Mouse (Mus musculus) thymus, adult 2 months (tissue): ENCODE results near the gene Abcc1. TPM values are rescaled to one million over a fixed set of nuclear protein-coding genes. Genes with fewer than 3 reads are reported as not detected.

Source experiments
- DNase-seq: peaks from one replicate; pipeline ENCODE4 v3.0.0; 2021
- H3K27ac ChIP-seq: fragments of 200-500 bp; 2 replicates; pipeline ENCODE4 v1.5.1; 2012; ENCODE audit warnings: low read length, control low read depth; ENCODE audit not compliant: control insufficient read depth, insufficient read depth
- H3K27me3 ChIP-seq: fragments of 200-500 bp; 2 replicates; pipeline ENCODE4 v1.6.1; 2012; ENCODE audit warnings: mild to moderate bottlenecking, low read length, moderate library complexity, mixed read lengths; ENCODE audit not compliant: control insufficient read depth, insufficient read depth
- H3K36me3 ChIP-seq: fragments of 200-500 bp; 2 replicates; pipeline ENCODE4 v1.6.1; 2012; ENCODE audit warnings: mild to moderate bottlenecking, low read length, moderate library complexity; ENCODE audit not compliant: control insufficient read depth, insufficient read depth
- H3K4me1 ChIP-seq: fragments of 200-500 bp; replicated peaks from 2 replicates; pipeline ENCODE4 v1.6.1; 2012; ENCODE audit warnings: low read length; ENCODE audit not compliant: control insufficient read depth, insufficient read depth
- H3K4me3 ChIP-seq: fragments of 200-500 bp; 2 replicates; pipeline ENCODE4 v1.5.1; 2012; ENCODE audit warnings: mild to moderate bottlenecking, low read length, control low read depth, moderate library complexity; ENCODE audit not compliant: control insufficient read depth, insufficient read depth
- CTCF ChIP-seq: fragments of 200-500 bp; IDR thresholded peaks from 2 replicates; pipeline ENCODE4 v1.5.1; 2012; ENCODE audit warnings: mild to moderate bottlenecking, control low read depth, low read length, moderate library complexity, borderline replicate concordance; ENCODE audit not compliant: control insufficient read depth, poor library complexity, insufficient read depth; ENCODE audit errors: extremely low read depth
- POLR2A ChIP-seq: fragments of 200-500 bp; IDR thresholded peaks from 2 replicates; pipeline ENCODE4 v1.6.1; 2012; ENCODE audit warnings: mild to moderate bottlenecking, low read length, control low read depth, moderate library complexity; ENCODE audit not compliant: control insufficient read depth, poor library complexity, insufficient read depth; ENCODE audit errors: extremely low read depth
- WGBS: fragments of 180-500 bp; shearing (Covaris S2); methylation state at CpG from one replicate; pipeline ENCODE4 v1.1.7; 2018; 5-methylcytosine and 5-hydroxymethylcytosine counted together
- polyA plus RNA-seq: library from polyadenylated mRNA; depleted of rRNA; stranded (reverse); fragments of >200 nt; gene quantifications from 2 replicates; pipeline ENCODE4 v1.2.3, GENCODE M21; 2012

Gene Abcc1
- polyA plus RNA-seq, 1 experiment, result 29.7 TPM

DNA sequence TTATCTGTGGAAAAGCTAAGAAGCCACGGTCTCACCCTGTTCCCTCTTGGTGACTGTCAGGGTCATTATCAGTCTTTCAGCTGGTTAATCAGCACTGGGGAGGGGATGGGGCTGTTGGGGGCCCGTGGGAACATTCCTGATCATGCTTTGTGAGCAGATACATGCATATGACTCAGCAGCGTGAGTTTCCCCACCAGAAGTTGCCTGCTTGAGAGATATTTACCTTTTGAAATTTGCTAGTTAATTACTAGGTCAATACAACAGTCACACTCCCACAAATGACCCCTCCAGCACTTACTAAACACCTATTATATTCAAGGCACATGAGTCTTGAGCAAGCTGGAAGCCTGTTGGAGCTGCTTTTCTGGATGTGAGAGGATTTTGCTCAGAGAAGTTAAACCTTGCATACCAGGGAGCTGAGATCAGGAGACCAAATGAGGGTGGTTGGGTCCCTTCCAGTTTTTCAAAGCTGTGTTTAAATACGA, 11.5 kb downstream of the Abcc1 start:
- TF ChIP-seq POLR2A (no peak), CTCF (no peak)
- H3K4me3 ChIP-seq, result no peak overlapping the region
- H3K4me1 ChIP-seq, result no peaks in the 10 kb centered on the region
- H3K27me3 ChIP-seq, result no peaks in the 10 kb centered on the region
- 35% methylated on average over 4 of the region's 4 CpGs for WGBS
- H3K36me3 ChIP-seq, result no peaks in the 10 kb centered on the region
- no peak for DNase-seq
- no peak overlapping the region for H3K27ac ChIP-seq

DNA sequence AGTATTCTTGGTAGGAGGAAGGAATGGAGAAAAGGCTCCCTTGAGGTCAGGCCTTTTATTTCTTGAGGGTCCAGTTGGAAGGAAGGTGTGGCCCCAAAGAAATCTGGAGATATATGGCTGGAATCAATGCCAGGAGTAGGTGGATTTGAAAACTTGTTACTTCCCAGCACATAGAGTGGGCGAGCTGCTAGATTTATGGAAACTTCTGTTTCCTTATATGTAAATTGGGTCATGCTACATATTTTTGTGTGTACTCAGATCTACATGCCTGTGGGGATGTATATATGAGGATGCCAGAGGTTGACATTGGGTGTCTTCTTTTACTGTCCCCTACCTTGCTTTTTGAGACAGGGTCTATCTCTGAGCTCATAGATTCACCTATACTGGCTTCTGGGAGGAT, 14.6 kb downstream of the Abcc1 start:
- Histone ChIP-seq H3K4me3 (no peak overlapping the region), H3K4me1 (peaks cover 22% of the 10 kb centered on the region), H3K36me3 (no peaks in the 10 kb centered on the region)

DNA sequence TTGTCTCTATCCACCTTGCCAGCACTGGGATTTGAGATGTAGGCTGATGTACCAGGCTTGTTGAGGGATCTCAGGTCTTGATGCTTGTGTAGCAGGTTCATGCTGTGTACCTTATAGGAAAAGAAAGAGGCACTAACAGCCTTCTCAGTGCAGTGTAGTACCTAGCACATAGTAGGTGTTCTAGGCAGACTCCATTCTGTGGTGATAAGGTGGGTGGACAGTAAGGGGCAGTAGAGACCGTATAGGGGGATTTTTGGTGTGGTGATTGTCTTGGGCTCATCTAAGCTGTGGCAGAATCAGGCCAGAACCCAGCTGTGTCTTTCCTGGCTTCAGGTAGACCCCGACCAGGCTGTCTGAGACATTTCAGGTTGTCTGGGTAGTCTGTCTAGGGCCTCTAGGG, 15.0 kb downstream of the Abcc1 start:
- H3K36me3 ChIP-seq, result no peaks in the 10 kb centered on the region

More for the DNA sequence above, 14.6 kb downstream of the Abcc1 start:
- Histone ChIP-seq H3K27ac (no peak overlapping the region), H3K27me3 (no peaks in the 10 kb centered on the region)
- WGBS, result 97% methylated on average over 1 of the region's 1 CpGs
- TF ChIP-seq CTCF (no peak), POLR2A (no peak)
- DNase-seq, result no peak

DNA sequence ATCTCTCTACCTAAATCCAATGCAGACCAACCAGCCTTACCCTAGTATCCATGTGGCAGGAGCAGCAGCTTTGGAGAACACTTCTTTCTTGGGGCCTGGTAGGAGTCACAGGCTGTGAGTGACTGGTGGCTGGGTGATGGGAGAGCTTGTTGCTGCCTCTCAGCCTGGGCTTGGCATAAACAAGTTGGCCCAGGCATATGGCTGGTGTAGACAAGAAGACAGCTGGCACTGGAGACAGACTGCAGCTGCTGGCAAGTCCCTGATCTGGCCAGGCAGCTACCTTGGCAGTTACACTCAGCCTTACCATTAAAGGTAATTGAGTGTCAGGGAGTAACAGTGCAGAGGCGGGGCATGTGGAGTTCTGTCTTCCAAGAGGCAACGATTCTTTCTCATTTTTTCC, 16.0 kb downstream of the Abcc1 start:
- Histone ChIP-seq H3K4me3 (no peak overlapping the region), H3K4me1 (peaks cover 25% of the 10 kb centered on the region), H3K36me3 (no peaks in the 10 kb centered on the region), H3K27me3 (no peaks in the 10 kb centered on the region), H3K27ac (no peak overlapping the region)
- TF ChIP-seq POLR2A (no peak), CTCF (no peak)
- WGBS, result 45% methylated on average over 2 of the region's 2 CpGs
- DNase-seq, result no peak

More for the DNA sequence above, 15.0 kb downstream of the Abcc1 start:
- Histone ChIP-seq H3K4me3 (no peak overlapping the region), H3K4me1 (peaks cover 25% of the 10 kb centered on the region), H3K27ac (no peak overlapping the region), H3K27me3 (no peaks in the 10 kb centered on the region)
- TF ChIP-seq CTCF (no peak), POLR2A (no peak)
- no peak for DNase-seq
- 89% methylated on average over 2 of the region's 2 CpGs for WGBS

DNA sequence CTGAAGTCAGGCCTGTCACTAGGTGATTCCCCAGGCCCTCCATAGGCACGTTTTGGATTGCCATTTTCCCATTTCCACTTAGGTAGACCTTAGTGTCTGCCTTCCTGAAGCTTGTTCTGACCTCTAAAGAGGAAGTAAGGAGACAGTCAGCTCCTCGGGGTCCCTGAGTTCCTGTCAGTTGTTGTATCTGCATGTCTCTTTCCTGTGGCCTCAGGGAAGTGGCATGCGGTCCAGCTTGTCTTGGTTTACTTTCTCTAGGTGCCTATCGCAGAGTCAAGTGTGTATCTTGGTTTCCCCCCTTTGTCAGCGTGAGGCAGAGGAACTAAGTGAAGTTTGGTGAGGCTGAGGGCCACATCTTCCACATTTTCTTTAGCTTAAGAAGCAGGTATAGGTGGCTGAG, 17.3 kb downstream of the Abcc1 start:
- no peak for DNase-seq
- H3K27me3 ChIP-seq, result no peaks in the 10 kb centered on the region
- no peak overlapping the region for H3K27ac ChIP-seq
- no peak overlapping the region for H3K4me3 ChIP-seq
- WGBS, result 7% methylated on average over 5 of the region's 5 CpGs
- no peak for TF ChIP-seq POLR2A
- no peak for TF ChIP-seq CTCF
- no peaks in the 10 kb centered on the region for H3K36me3 ChIP-seq
- peaks cover 25% of the 10 kb centered on the region for H3K4me1 ChIP-seq

DNA sequence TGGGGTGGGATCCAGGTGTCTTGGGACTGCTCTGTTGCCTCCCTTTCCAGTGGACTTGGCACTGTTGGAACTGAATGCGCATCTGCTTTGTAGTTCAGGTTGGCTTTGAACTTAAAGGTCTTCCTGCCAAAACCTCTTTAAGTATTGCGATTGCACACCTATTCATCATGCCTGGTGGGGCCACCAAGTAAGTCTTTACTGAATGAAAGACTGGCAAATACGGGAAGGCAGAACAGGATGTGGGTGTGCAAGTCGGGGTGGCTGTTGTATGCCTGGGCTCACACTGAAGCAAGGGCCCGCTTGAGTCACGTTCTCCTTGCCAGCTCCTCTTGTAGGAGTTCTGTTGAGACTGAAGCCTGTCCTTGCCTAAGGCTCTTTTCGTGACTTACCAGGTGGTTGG, 18.5 kb downstream of the Abcc1 start:
- Histone ChIP-seq H3K4me1 (peaks cover 25% of the 10 kb centered on the region), H3K27me3 (no peaks in the 10 kb centered on the region), H3K36me3 (no peaks in the 10 kb centered on the region), H3K4me3 (no peak overlapping the region), H3K27ac (no peak overlapping the region)
- TF ChIP-seq POLR2A (no peak), CTCF (no peak)
- peak; percentile 35 for DNase-seq
- 7% methylated on average over 7 of the region's 7 CpGs for WGBS

DNA sequence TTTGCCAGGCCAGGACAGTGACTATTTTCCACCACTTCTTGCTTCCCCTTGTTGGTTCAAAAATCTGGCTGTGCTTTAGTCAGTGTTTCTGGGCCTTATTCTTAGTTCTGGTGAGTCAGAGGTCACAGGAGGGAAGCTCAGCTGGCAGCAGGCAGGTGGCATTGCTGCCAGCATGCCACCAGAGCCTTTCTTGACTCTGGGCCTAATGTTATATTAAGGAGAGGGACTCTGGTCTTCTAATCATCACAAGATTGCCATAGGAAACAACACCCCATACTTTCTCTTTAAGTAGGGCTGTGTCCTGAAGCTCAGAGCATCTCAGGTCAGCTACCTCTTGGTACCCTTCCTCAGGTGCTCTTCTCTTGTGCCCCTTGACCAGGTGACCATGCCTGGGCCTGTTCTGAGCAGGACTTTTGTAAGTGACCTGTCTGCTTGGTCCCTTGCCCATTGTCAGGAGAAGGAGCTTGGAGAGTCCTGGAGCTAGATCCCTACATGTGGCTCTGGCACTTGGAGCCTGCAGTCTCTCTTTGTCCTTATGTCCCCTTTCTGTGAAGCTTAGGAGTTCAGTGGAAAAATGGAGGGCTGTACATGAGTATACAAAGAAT, 19.8 kb downstream of the Abcc1 start:
- Histone ChIP-seq H3K27ac (no peak overlapping the region), H3K36me3 (no peaks in the 10 kb centered on the region), H3K27me3 (no peaks in the 10 kb centered on the region), H3K4me3 (no peak overlapping the region), H3K4me1 (peaks cover 25% of the 10 kb centered on the region)
- DNase-seq, result no peak
- TF ChIP-seq CTCF (no peak), POLR2A (no peak)
